Mouse (Mus musculus) limb, embryonic 15.5 days (tissue): ENCODE results near the gene Scd2. TPM values are rescaled to one million over a fixed set of nuclear protein-coding genes. Genes with fewer than 3 reads are reported as not detected.

Source experiments
- ATAC-seq: fragments of 200-750 bp; cut with Nextera tagmentation; 2 replicates; pipeline ENCODE4 v1.8.0; 2017; ENCODE audit warnings: low read depth, moderate TSS enrichment; ENCODE audit not compliant: insufficient number of reproducible peaks, low FRiP score, low TSS enrichment
- H3K27ac ChIP-seq: fragments of 300-500 bp; sonication (generic); 2 replicates; pipeline ENCODE4 v1.5.1; 2015; ENCODE audit warnings: moderate library complexity, mild to moderate bottlenecking, inconsistent platforms
- H3K27me3 ChIP-seq: fragments of 300-500 bp; sonication (generic); 2 replicates; pipeline ENCODE4 v1.6.1; 2015; ENCODE audit warnings: inconsistent platforms
- H3K36me3 ChIP-seq: fragments of 300-500 bp; sonication (generic); 2 replicates; pipeline ENCODE4 v1.6.1; 2015; ENCODE audit warnings: inconsistent platforms
- H3K4me1 ChIP-seq: fragments of 300-500 bp; sonication (generic); 2 replicates; pipeline ENCODE4 v1.6.1; 2015; ENCODE audit warnings: inconsistent platforms
- H3K4me2 ChIP-seq: fragments of 300-500 bp; sonication (generic); 2 replicates; pipeline ENCODE4 v1.6.1; 2015; ENCODE audit warnings: mild to moderate bottlenecking, inconsistent platforms
- H3K4me3 ChIP-seq: fragments of 300-500 bp; sonication (generic); 2 replicates; pipeline ENCODE4 v1.5.1; 2015; ENCODE audit warnings: mild to moderate bottlenecking, inconsistent platforms
- H3K9ac ChIP-seq: fragments of 300-500 bp; sonication (generic); 2 replicates; pipeline ENCODE4 v1.6.1; 2015; ENCODE audit warnings: inconsistent platforms
- H3K9me3 ChIP-seq: fragments of 300-500 bp; sonication (generic); 2 replicates; pipeline ENCODE4 v1.6.1; 2016; ENCODE audit warnings: inconsistent platforms
- WGBS: fragments of 180-500 bp; shearing (Covaris S2); methylation state at CpG from one replicate; pipeline ENCODE4 v1.1.7; 2015; 5-methylcytosine and 5-hydroxymethylcytosine counted together
- polyA plus RNA-seq: library from polyadenylated mRNA; unstranded; fragments of >200 nt; fragmentation: Nextera tagmentation; extraction: Ambion mirVana; gene quantifications from 2 replicates; pipeline ENCODE4 v1.2.1, GENCODE M21; 2015

Scd2 gene
- polyA plus RNA-seq, 1 experiment from 2014 or later, result 221 TPM

GRCm38 (mm10) chr19:44292083-44292482, 1.4 kb upstream of the Scd2 start:
- Histone ChIP-seq H3K9ac (no peak overlapping the region), H3K9me3 (no peaks in the 10 kb centered on the region), H3K4me2 (no peak overlapping the region), H3K27ac (peak overlapping the region; percentile 97; the same call in 1 of the 2 replicates), H3K4me3 (no peak overlapping the region), H3K4me1 (peaks cover 31% of the 10 kb centered on the region), H3K27me3 (no peaks in the 10 kb centered on the region), H3K36me3 (peaks cover 18% of the 10 kb centered on the region)
- 85% methylated on average over 2 of the region's 2 CpGs for WGBS
- ATAC-seq, result no peak

GRCm38 (mm10) chr19:44292483-44292882, 991 bp upstream of the Scd2 start:
- WGBS, result 65% methylated on average over 3 of the region's 3 CpGs
- H3K9ac ChIP-seq, result no peak overlapping the region
- no peaks in the 10 kb centered on the region for H3K27me3 ChIP-seq
- no peaks in the 10 kb centered on the region for H3K9me3 ChIP-seq
- H3K27ac ChIP-seq, result peak overlapping the region; percentile 97
- peaks cover 35% of the 10 kb centered on the region for H3K4me1 ChIP-seq
- H3K4me3 ChIP-seq, result no peak overlapping the region
- peaks cover 22% of the 10 kb centered on the region for H3K36me3 ChIP-seq
- H3K4me2 ChIP-seq, result peak overlapping the region; percentile 84
- no peak for ATAC-seq

GRCm38 (mm10) chr19:44293769-44294551, 486 bp downstream of the Scd2 start:
- Histone ChIP-seq H3K4me3 (peak overlapping the region; percentile 80), H3K4me2 (peak overlapping the region; percentile 84), H3K4me1 (peaks cover 50% of the 10 kb centered on the region), H3K9me3 (no peaks in the 10 kb centered on the region), H3K36me3 (peaks cover 37% of the 10 kb centered on the region), H3K27ac (peak overlapping the region; percentile 97), H3K27me3 (no peaks in the 10 kb centered on the region), H3K9ac (peak overlapping the region; percentile 87)
- peak; percentile 94 for ATAC-seq
- WGBS, result under 1% methylated on average over 31 of the region's 31 CpGs

- Histone ChIP-seq H3K9ac (peak overlapping the region; percentile 87), H3K9me3 (no peaks in the 10 kb centered on the region), H3K36me3 (peaks cover 41% of the 10 kb centered on the region), H3K27me3 (no peaks in the 10 kb centered on the region), H3K4me3 (peak overlapping the region; percentile 80), H3K27ac (peak overlapping the region; percentile 97), H3K4me1 (peaks cover 55% of the 10 kb centered on the region), H3K4me2 (peak overlapping the region; percentile 84)
- peak; percentile 49; the same call in 1 of the 2 replicates for ATAC-seq
- WGBS, result under 1% methylated on average over 14 of the region's 14 CpGs
Measured at GRCm38 (mm10) chr19:44294588-44295041, 1.1 kb downstream of the Scd2 start.

- Histone ChIP-seq H3K9me3 (no peaks in the 10 kb centered on the region), H3K36me3 (peaks cover 48% of the 10 kb centered on the region), H3K27me3 (no peaks in the 10 kb centered on the region), H3K4me1 (peaks cover 59% of the 10 kb centered on the region), H3K27ac (peak overlapping the region; percentile 97), H3K9ac (peak overlapping the region; percentile 87), H3K4me3 (peak overlapping the region; percentile 80), H3K4me2 (peak overlapping the region; percentile 84)
- ATAC-seq, result no peak
- 2% methylated on average over 3 of the region's 3 CpGs for WGBS
Measured at GRCm38 (mm10) chr19:44295251-44295650, 1.8 kb downstream of the Scd2 start.

GRCm38 (mm10) chr19:44295741-44296140, 2.3 kb downstream of the Scd2 start:
- peak overlapping the region; percentile 87 for H3K9ac ChIP-seq
- no peak for ATAC-seq
- H3K36me3 ChIP-seq, result peaks cover 51% of the 10 kb centered on the region
- peak overlapping the region; percentile 84 for H3K4me2 ChIP-seq
- H3K9me3 ChIP-seq, result no peaks in the 10 kb centered on the region
- WGBS, result 4% methylated on average over 4 of the region's 4 CpGs
- H3K27ac ChIP-seq, result no peak overlapping the region
- no peaks in the 10 kb centered on the region for H3K27me3 ChIP-seq
- peak overlapping the region; percentile 80 for H3K4me3 ChIP-seq
- H3K4me1 ChIP-seq, result peaks cover 63% of the 10 kb centered on the region

- WGBS, result 14% methylated on average over 7 of the region's 7 CpGs
- peaks cover 55% of the 10 kb centered on the region for H3K36me3 ChIP-seq
- no peak for ATAC-seq
Measured at GRCm38 (mm10) chr19:44296186-44296585, 2.7 kb downstream of the Scd2 start.

GRCm38 (mm10) chr19:44297068-44297760, 3.7 kb downstream of the Scd2 start:
- WGBS, result 42% methylated on average over 8 of the region's 8 CpGs
- peaks cover 69% of the 10 kb centered on the region for H3K4me1 ChIP-seq

More at GRCm38 (mm10) chr19:44296186-44296585, 2.7 kb downstream of the Scd2 start:
- no peaks in the 10 kb centered on the region for H3K27me3 ChIP-seq
- H3K4me1 ChIP-seq, result peaks cover 67% of the 10 kb centered on the region
- no peak overlapping the region for H3K27ac ChIP-seq
- no peaks in the 10 kb centered on the region for H3K9me3 ChIP-seq
- H3K9ac ChIP-seq, result peak overlapping the region; percentile 87
- H3K4me2 ChIP-seq, result peak overlapping the region; percentile 84
- peak overlapping the region; percentile 80 for H3K4me3 ChIP-seq

DNA sequence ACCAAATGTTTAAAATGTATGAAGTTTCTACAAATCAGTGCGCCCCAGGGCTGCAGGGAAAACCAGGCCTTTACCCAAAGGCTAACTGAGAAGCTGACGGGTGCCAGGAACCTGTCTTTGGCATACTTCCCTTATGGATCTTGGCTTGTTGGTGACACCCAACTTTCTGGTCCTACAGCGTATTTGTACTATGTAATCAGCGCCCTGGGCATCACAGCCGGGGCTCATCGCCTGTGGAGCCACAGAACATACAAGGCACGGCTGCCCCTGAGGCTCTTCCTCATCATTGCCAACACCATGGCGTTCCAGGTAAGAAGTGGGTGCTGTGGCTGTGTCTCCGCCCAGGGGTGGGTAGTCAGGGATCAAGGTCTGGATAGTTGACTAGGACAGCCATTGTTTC, 4.4 kb downstream of the Scd2 start:
- 0 out of 2 replicates have a peak overlapping the region, but pooled peaks have one; percentile 87 for H3K9ac ChIP-seq
- H3K27me3 ChIP-seq, result no peaks in the 10 kb centered on the region
- H3K27ac ChIP-seq, result no peak overlapping the region
- peak overlapping the region; percentile 84 for H3K4me2 ChIP-seq
- H3K36me3 ChIP-seq, result peaks cover 68% of the 10 kb centered on the region
- no peak for ATAC-seq
- H3K4me3 ChIP-seq, result peak overlapping the region; percentile 80
- H3K4me1 ChIP-seq, result peaks cover 69% of the 10 kb centered on the region
- 62% methylated on average over 9 of the region's 9 CpGs for WGBS
- H3K9me3 ChIP-seq, result no peaks in the 10 kb centered on the region

More at GRCm38 (mm10) chr19:44297068-44297760, 3.7 kb downstream of the Scd2 start:
- peak overlapping the region; percentile 87; the same call in 1 of the 2 replicates for H3K9ac ChIP-seq
- ATAC-seq, result no peak
- H3K27me3 ChIP-seq, result no peaks in the 10 kb centered on the region
- no peak overlapping the region for H3K27ac ChIP-seq
- H3K9me3 ChIP-seq, result no peaks in the 10 kb centered on the region
- H3K4me2 ChIP-seq, result peak overlapping the region; percentile 84
- peak overlapping the region; percentile 80 for H3K4me3 ChIP-seq
- peaks cover 62% of the 10 kb centered on the region for H3K36me3 ChIP-seq

GRCm38 (mm10) chr19:44299078-44299477, 5.6 kb downstream of the Scd2 start:
- WGBS, result 74% methylated on average over 9 of the region's 9 CpGs
- H3K27ac ChIP-seq, result no peak overlapping the region

DNA sequence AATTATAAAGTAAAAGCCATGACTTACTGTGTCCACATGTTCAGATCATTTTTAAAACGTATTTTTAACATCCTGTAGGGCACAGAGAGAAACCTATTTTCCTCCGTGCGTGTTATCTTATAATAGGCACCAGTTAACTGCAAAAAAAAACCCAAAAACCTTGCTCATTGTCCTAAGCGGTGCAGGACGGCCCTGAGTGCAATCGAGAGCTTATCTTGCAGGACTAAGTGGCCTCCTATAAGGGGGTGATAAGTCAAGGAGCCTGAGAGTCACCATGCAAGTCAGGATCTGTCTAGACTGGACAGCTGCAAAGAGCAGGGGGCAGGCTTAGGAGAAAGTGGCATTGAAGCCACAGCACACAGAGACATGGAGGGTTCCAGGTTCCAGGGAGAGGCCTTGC, 6.4 kb downstream of the Scd2 start:
- Histone ChIP-seq H3K27me3 (no peaks in the 10 kb centered on the region), H3K27ac (0 out of 2 replicates have a peak overlapping the region, but pooled peaks have one; percentile 13), H3K4me2 (peak overlapping the region; percentile 17; the same call in 1 of the 2 replicates), H3K9ac (no peak overlapping the region), H3K36me3 (peaks cover 88% of the 10 kb centered on the region), H3K4me1 (peaks cover 78% of the 10 kb centered on the region), H3K4me3 (no peak overlapping the region), H3K9me3 (no peaks in the 10 kb centered on the region)
- WGBS, result 63% methylated on average over 6 of the region's 6 CpGs
- ATAC-seq, result no peak

More at GRCm38 (mm10) chr19:44299078-44299477, 5.6 kb downstream of the Scd2 start:
- Histone ChIP-seq H3K4me3 (peak overlapping the region; percentile 80; the same call in 1 of the 2 replicates), H3K36me3 (peaks cover 81% of the 10 kb centered on the region), H3K4me2 (peak overlapping the region; percentile 84), H3K4me1 (peaks cover 76% of the 10 kb centered on the region), H3K27me3 (no peaks in the 10 kb centered on the region), H3K9ac (no peak overlapping the region), H3K9me3 (no peaks in the 10 kb centered on the region)
- no peak for ATAC-seq
